Mouse (Mus musculus) embryonic facial prominence, embryonic 10.5 days (tissue): ENCODE results near the gene Tor2a. TPM values are rescaled to one million over a fixed set of nuclear protein-coding genes. Genes with fewer than 3 reads are reported as not detected.

Source experiments
- DNase-seq: peaks from one replicate; pipeline ENCODE4 v3.0.0-alpha.2; 2017; ENCODE audit warnings: low spot score
- H3K27ac ChIP-seq: fragments of 300-500 bp; sonication (generic); replicated peaks from 2 replicates; pipeline ENCODE4 v1.5.1; 2016; ENCODE audit warnings: mild to moderate bottlenecking
- H3K27me3 ChIP-seq: fragments of 300-500 bp; sonication (generic); replicated peaks from 2 replicates; pipeline ENCODE4 v1.6.1; 2016; ENCODE audit warnings: low read depth, mild to moderate bottlenecking; ENCODE audit not compliant: poor library complexity, severe bottlenecking
- H3K36me3 ChIP-seq: fragments of 300-500 bp; sonication (generic); replicated peaks from 2 replicates; pipeline ENCODE4 v1.6.1; 2016; ENCODE audit warnings: mild to moderate bottlenecking, moderate library complexity
- H3K4me1 ChIP-seq: fragments of 300-500 bp; sonication (generic); 2 replicates; pipeline ENCODE4 v1.6.1; 2016
- H3K4me3 ChIP-seq: fragments of 300-500 bp; sonication (generic); 2 replicates; pipeline ENCODE4 v1.5.1; 2016; ENCODE audit warnings: mild to moderate bottlenecking, moderate library complexity
- H3K9me3 ChIP-seq: fragments of 300-500 bp; sonication (generic); 2 replicates; pipeline ENCODE4 v1.6.1; 2016; ENCODE audit warnings: mild to moderate bottlenecking
- WGBS: fragments of 180-500 bp; shearing (Covaris S2); methylation state at CpG from one replicate; pipeline ENCODE4 v1.1.7; 2016; 5-methylcytosine and 5-hydroxymethylcytosine counted together
- polyA plus RNA-seq: library from polyadenylated mRNA; unstranded; fragments of >200 nt; fragmentation: Nextera tagmentation; extraction: Ambion mirVana; gene quantifications from 2 replicates; pipeline ENCODE4 v1.2.1, GENCODE M21; 2016

Gene Tor2a
- polyA plus RNA-seq, 1 experiment from 2014 or later: 48.9 TPM

DNA sequence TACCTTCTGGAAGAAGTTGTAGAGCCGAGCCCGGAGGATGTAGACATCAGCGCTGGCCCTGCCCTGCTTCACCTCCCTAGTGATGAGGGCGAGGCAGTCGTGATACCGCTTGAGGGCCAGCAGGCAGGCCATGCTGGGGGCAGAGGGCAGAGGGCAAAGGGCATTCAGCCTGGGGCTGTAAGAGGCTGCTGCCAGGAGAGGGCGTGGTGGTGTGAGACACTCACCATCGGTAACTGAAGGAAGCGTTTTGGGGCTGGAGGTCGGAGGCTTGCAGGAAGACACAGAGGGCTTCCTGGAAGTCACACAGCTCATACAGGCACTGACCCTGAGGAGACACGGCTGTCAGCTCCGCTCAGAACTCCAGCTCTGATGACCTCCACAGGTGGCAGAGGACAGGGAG, 14.9 kb downstream of the Tor2a start:
- H3K9me3 ChIP-seq: no peaks in the 10 kb centered on the region
- H3K27ac ChIP-seq: no peak overlapping the region
- 19% methylated on average over 12 of the region's 12 CpGs for WGBS
- peaks cover 73% of the 10 kb centered on the region for H3K4me1 ChIP-seq
- DNase-seq: no peak
- H3K4me3 ChIP-seq: no peak overlapping the region; the same call in 1 of the 2 replicates
- H3K36me3 ChIP-seq: no peaks in the 10 kb centered on the region
- peaks cover 21% of the 10 kb centered on the region for H3K27me3 ChIP-seq

DNA sequence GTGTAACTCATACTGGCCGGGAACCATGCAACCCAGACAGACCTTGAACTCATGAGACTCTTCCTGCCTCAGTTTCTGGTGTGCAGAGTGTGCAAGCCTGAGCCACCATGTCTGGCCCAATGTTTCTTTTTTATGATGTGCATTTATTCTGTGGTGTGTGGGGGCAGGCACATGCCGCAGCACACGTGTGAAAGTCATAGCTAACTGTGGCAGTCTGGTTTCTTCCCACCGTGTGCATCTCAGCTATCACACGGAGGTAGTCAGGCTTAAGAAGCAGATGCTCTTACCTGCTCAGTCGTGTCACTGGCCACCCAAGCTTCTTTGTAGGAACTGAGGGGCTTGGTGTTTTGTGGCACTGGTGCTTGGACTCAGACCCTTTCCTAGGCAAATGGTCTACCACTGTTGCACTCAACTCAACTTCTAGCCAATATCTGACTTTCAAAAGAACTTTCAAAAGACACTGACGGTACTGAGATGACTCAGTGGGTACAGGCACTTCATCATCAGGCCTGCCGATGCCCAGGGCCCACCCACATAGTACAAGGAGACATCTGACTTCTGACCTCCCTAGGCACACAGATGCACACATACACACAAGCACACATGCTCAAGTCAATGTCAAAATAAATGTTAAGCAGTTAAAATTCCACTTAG, 15.7 kb downstream of the Tor2a start:
- H3K9me3 ChIP-seq: no peaks in the 10 kb centered on the region
- peaks cover 29% of the 10 kb centered on the region for H3K27me3 ChIP-seq
- 84% methylated on average over 8 of the region's 8 CpGs for WGBS
- no peak overlapping the region for H3K4me3 ChIP-seq
- no peaks in the 10 kb centered on the region for H3K36me3 ChIP-seq
- DNase-seq: no peak
- H3K27ac ChIP-seq: no peak overlapping the region
- H3K4me1 ChIP-seq: peaks cover 66% of the 10 kb centered on the region

DNA sequence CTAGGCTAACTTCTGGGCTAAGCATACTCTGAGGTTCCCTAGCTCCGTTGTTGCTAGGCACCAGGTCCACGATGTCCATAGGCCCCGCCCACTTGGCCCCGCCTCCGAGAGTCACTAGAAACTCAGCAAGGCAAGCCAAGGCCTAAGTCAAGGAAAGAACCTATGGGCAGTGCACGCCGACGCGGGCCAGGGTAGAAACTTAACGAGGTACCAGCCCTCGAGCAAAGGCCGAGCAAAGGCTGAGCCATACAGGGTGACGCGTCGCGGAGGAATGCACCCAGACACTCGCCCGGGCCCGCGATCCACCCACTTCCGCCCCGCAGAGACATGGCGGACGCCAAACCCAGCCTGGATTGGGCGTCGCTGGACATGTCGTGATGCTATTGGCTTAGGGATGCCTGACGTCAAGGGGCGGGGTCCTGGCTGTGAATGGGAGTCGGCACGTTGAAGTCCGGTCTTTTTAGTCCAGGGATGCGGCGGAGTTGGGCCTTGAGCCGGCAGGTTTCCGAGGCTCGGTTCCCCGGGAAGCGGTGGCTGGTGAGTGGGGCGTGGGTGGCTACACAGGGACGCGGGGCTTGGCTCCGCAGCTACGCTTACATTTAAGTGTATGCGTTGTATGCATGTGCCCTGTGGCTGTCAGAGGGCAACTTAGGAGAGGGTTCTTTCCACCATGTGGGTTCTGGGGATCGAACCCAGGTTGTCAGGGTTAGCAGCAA, 18.5 kb downstream of the Tor2a start, which contains the start of the genes Ttc16 and Ptrh1:
Ttc16 (minus strand) TSS at position 275 of the 716 bp plus-strand sequence.
Ptrh1 (plus strand) TSS at position 428 of the 716 bp plus-strand sequence.
- Histone ChIP-seq H3K36me3 (no peaks in the 10 kb centered on the region), H3K27ac (peak within 1 kb of the TSS; percentile 84), H3K27me3 (peaks cover 26% of the 10 kb centered on the region), H3K4me1 (peaks cover 51% of the 10 kb centered on the region), H3K4me3 (peak within 1 kb of the TSS; percentile 77), H3K9me3 (no peaks in the 10 kb centered on the region)
- peak; percentile 98 for DNase-seq
- under 1% methylated on average over 46 of the region's 46 CpGs for WGBS

DNA sequence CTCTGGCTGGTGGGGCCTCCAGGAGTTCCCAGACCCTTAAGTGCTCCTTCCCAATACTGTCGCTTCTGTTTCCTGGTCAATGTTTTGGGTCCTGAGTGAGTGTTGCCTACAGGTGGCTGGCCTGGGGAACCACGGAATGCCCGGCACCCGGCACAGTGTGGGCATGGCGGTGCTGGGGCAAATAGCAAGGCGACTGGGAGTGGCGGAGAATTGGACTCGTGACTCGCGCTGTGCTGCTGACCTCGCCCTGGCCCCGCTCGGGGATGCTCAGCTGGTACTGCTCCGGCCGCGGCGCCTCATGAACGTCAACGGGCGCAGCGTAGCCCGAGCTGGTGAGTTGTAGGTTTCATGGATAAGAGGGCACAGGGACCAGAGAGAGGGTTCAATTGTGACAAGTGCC, 19.2 kb downstream of the Tor2a start:
- H3K9me3 ChIP-seq: no peaks in the 10 kb centered on the region
- peaks cover 53% of the 10 kb centered on the region for H3K4me1 ChIP-seq
- peaks cover 26% of the 10 kb centered on the region for H3K27me3 ChIP-seq
- DNase-seq: no peak
- H3K4me3 ChIP-seq: peak overlapping the region; percentile 77
- H3K36me3 ChIP-seq: no peaks in the 10 kb centered on the region
- no peak overlapping the region for H3K27ac ChIP-seq
- 19% methylated on average over 22 of the region's 22 CpGs for WGBS

DNA sequence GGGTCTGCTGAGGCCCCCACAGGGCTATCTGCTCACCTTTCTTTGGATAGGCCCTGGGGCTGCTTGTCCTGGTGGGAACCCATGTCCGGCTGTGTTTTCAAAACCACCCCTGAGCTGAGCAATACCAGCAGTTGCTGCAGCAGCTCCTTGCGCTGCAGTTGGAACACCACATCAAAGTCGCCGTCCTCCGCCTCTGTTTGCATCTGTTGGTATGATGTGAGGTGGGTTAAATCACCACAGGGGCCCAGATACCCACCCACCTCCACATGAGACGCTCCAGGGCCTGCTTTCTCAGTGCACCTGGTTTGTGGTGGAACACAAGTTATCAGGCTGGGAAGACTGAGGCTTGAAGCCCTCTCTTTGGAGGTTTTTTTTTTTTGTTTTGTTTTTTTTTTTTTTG, 21.0 kb downstream of the Tor2a start:
- no peak for DNase-seq
- H3K9me3 ChIP-seq: no peaks in the 10 kb centered on the region
- H3K4me3 ChIP-seq: no peak overlapping the region
- WGBS: 95% methylated on average over 6 of the region's 6 CpGs
- H3K27me3 ChIP-seq: peaks cover 26% of the 10 kb centered on the region
- H3K27ac ChIP-seq: no peak overlapping the region
- H3K36me3 ChIP-seq: no peaks in the 10 kb centered on the region
- peaks cover 39% of the 10 kb centered on the region for H3K4me1 ChIP-seq

DNA sequence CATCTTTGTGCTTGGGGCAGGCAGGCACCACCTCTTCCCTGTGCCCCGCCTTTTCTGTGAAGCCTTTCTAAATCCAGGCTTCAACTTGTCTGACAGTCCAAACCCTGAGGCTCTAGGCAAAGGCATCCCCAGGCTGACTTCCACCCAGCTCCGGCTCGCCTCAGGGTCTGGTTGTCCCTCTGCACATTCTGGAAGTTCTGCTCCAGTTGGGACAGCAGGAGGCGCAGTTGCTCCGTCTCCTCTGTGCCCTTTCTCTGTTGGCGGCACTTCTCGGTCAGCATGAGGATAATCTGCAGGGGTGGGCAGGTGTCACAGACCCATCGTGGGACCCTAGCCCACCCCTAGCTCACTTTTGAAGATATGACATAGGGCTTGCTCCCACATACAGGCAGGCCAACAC, 22.1 kb downstream of the Tor2a start:
- Histone ChIP-seq H3K36me3 (no peaks in the 10 kb centered on the region), H3K4me3 (no peak overlapping the region), H3K9me3 (no peaks in the 10 kb centered on the region), H3K27ac (no peak overlapping the region), H3K4me1 (peaks cover 42% of the 10 kb centered on the region), H3K27me3 (peaks cover 21% of the 10 kb centered on the region)
- 18% methylated on average over 8 of the region's 8 CpGs for WGBS
- peak; percentile 72 for DNase-seq

DNA sequence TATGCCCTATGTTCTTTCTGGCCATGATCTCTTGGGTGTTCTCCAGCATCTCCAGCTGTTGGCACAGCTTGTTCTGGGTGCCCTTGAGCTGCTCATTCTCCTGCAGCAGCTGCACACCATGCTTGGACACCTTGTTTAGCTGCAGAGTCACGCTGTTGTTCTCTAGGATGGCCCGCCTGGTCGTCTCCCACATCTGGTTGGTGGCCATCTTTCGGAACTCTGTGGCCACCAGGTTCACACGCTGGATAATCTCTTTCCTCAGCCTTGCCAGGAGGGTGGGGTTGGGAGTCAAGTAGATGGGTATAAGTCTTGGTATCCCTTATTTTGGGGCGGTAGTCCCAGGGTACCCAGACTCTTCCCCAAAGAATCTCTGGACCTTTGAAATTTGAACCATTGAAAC, 22.7 kb downstream of the Tor2a start:
- H3K36me3 ChIP-seq: no peaks in the 10 kb centered on the region
- WGBS: 92% methylated on average over 6 of the region's 6 CpGs
- H3K4me1 ChIP-seq: peaks cover 42% of the 10 kb centered on the region
- H3K27me3 ChIP-seq: peaks cover 21% of the 10 kb centered on the region
- no peak overlapping the region for H3K4me3 ChIP-seq
- no peak overlapping the region for H3K27ac ChIP-seq
- DNase-seq: no peak
- no peaks in the 10 kb centered on the region for H3K9me3 ChIP-seq

DNA sequence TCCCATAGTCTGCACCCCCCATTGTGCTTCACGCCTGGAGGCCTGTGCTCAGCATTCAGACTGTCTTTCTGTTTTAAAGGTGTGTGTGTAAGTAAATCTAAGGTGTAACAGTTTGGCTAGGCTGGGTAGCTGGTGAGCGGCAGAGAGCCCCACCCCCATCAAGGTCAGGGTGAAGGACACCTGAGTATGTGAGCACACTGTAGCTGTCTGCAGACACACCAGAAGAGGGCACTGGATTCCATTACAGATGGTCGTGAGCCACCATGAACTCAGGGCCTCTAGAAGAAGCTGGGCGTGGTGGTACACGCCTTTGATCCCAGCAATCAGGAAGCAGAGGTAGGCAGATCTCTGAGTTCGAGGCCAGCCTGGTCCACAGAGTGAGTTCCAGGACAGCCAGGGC, 24.7 kb downstream of the Tor2a start:
- H3K9me3 ChIP-seq: no peaks in the 10 kb centered on the region
- peaks cover 14% of the 10 kb centered on the region for H3K27me3 ChIP-seq
- no peak overlapping the region for H3K4me3 ChIP-seq
- WGBS: 79% methylated on average over 6 of the region's 6 CpGs
- no peak overlapping the region for H3K27ac ChIP-seq
- no peak for DNase-seq
- no peaks in the 10 kb centered on the region for H3K36me3 ChIP-seq
- H3K4me1 ChIP-seq: peaks cover 23% of the 10 kb centered on the region

DNA sequence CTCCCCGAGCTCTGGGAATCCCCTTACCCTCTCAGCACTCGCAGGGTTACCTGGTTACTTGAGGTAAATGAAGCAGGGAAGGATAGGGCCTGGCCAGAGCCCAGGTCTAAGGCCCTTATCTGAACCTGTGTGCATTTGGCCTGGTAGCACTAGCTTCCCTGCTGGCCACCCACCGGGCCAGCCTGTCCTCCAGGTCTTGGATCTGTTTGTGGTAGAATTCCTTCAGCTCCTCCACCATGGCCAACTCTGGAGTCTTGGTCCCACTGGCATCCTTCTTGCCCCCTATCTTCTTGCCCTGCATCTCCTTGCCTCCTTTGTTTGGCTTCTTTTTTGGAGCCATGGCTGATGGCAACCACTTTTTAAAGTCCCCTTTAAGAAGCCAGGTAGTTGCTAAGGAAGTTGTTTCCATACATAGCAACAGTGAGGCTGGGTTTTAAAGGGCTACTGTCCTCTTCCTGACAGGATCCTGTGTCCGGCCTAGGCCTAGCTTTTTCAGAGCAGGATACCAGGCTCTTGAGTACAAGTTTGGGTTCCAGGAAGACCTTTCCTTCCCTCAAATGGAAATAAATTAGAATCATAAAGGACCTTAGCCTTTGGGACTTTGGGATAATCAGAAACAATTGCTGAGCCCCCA, 27.1 kb downstream of the Tor2a start, which contains the start of gene Cfap157:
Cfap157 (minus strand) TSS at position 381 of the 634 bp plus-strand sequence.
- peaks cover 18% of the 10 kb centered on the region; the same call in 1 of the 2 replicates for H3K4me1 ChIP-seq
- H3K27me3 ChIP-seq: no peaks in the 10 kb centered on the region
- peaks cover 4% of the 10 kb centered on the region; the same call in 1 of the 2 replicates for H3K36me3 ChIP-seq
- no peaks in the 10 kb centered on the region for H3K9me3 ChIP-seq
- H3K4me3 ChIP-seq: no peak within 1 kb of the TSS
- 65% methylated on average over 4 of the region's 4 CpGs for WGBS
- no peak within 1 kb of the TSS; the same call in 1 of the 2 replicates for H3K27ac ChIP-seq
- no peak for DNase-seq

DNA sequence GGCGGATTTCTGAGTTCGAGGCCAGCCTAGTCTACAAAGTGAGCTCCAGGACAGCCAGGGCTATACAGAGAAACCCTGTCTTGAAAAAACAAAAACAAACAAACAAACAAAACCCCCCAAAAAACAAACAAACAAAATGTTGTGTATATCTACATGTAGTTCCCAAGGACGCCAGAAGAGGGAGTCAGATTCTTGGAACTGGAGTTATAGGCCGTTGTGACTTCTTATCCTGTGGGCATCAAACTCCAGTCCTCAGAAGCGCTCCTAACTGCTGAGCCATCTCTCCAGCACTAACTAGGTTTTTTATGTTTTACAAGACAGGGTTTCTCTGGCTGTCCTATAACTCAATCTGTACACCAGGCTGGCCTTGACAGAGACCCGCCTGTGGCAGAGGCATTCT, 30.1 kb downstream of the Tor2a start:
- H3K4me1 ChIP-seq: peaks cover 10% of the 10 kb centered on the region; the same call in 1 of the 2 replicates
- H3K36me3 ChIP-seq: peaks cover 4% of the 10 kb centered on the region; the same call in 1 of the 2 replicates
- H3K9me3 ChIP-seq: no peaks in the 10 kb centered on the region
- H3K27me3 ChIP-seq: no peaks in the 10 kb centered on the region
- DNase-seq: no peak
- no peak overlapping the region for H3K27ac ChIP-seq
- 67% methylated on average over 6 of the region's 6 CpGs for WGBS
- no peak overlapping the region for H3K4me3 ChIP-seq

DNA sequence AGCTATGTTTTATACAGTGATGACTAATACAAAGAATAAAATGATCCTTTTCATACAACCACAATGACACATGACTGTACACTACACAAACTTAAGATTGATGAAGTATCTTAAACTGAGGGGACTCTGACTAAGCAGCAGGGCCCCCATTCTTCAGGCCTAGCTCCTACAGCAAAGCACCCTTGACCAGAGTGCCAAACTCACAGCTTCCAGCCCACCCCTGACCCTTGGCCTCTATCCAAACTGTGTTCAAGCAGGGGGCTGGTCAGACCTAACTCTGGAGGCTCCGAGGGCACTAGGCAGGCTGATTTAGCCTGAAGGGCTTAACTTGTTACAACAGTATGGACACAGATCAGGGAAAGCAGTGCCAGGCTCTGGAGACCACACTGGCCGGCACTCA, 31.5 kb downstream of the Tor2a start:
- 46% methylated on average over 2 of the region's 2 CpGs for WGBS
- Histone ChIP-seq H3K4me1 (peaks cover 10% of the 10 kb centered on the region; the same call in 1 of the 2 replicates), H3K4me3 (no peak overlapping the region), H3K27me3 (no peaks in the 10 kb centered on the region), H3K36me3 (peaks cover 9% of the 10 kb centered on the region; the same call in 1 of the 2 replicates), H3K27ac (0 out of 2 replicates have a peak overlapping the region, but pooled peaks have one; percentile 24), H3K9me3 (no peaks in the 10 kb centered on the region)
- DNase-seq: no peak

DNA sequence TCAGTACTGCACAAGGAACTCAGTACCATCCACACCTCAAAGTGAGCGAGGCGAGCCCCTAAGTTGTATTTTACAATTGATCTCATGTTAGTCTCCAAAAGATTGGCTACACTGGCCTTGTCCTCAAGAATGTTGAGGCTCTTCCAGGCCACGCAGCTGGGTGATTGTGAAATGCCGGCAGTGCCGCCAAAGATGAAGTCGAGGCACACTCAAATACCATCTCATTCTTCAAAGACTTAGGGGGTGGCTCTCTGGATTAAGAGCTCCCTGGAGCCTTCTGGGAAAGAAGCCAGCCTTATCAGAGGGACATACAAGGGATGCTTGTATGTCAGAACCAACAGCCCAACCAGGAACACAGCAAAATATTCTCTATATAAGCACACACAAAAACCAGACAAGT, 34.3 kb downstream of the Tor2a start:
- DNase-seq: no peak
- WGBS: 90% methylated on average over 6 of the region's 6 CpGs
- no peak overlapping the region for H3K4me3 ChIP-seq
- no peak overlapping the region for H3K27ac ChIP-seq
- H3K4me1 ChIP-seq: peaks cover 7% of the 10 kb centered on the region; the same call in 1 of the 2 replicates
- H3K27me3 ChIP-seq: no peaks in the 10 kb centered on the region
- H3K9me3 ChIP-seq: no peaks in the 10 kb centered on the region
- H3K36me3 ChIP-seq: peaks cover 34% of the 10 kb centered on the region
